Mouse (Mus musculus) ES-Bruce4 (cell line): ENCODE data around the gene Defb6. TPM values are rescaled to one million over a fixed set of nuclear protein-coding genes. Genes with fewer than 3 reads are reported as not detected.

Source experiments
- H3K27ac ChIP-seq: 2 replicates; pipeline ENCODE4 v1.5.1; 2012; ENCODE audit warnings: low read length, inconsistent platforms; ENCODE audit not compliant: insufficient read depth
- H3K27me3 ChIP-seq: 2 replicates; pipeline ENCODE4 v1.6.1; 2012; ENCODE audit warnings: mild to moderate bottlenecking, low read length, inconsistent platforms; ENCODE audit not compliant: control insufficient read depth, poor library complexity, insufficient read depth, severe bottlenecking
- H3K36me3 ChIP-seq: 2 replicates; pipeline ENCODE4 v1.6.1; 2012; ENCODE audit warnings: inconsistent platforms, mild to moderate bottlenecking, low read length, moderate library complexity; ENCODE audit not compliant: control insufficient read depth, poor library complexity, insufficient read depth, severe bottlenecking
- H3K4me1 ChIP-seq: one replicate; pipeline ENCODE4 v1.8.1; 2011; ENCODE audit warnings: low read length; ENCODE audit not compliant: control insufficient read depth, insufficient read depth
- H3K4me3 ChIP-seq: 2 replicates; pipeline ENCODE4 v1.5.1; 2011; ENCODE audit warnings: low read depth, mild to moderate bottlenecking, low read length
- H3K9ac ChIP-seq: 2 replicates; pipeline ENCODE4 v1.6.1; 2012; ENCODE audit warnings: low read depth, mild to moderate bottlenecking, inconsistent platforms; ENCODE audit not compliant: poor library complexity, severe bottlenecking
- H3K9me3 ChIP-seq: replicated peaks from 2 replicates; pipeline ENCODE4 v1.6.1; 2012; ENCODE audit warnings: mild to moderate bottlenecking, low read length, inconsistent platforms; ENCODE audit not compliant: control insufficient read depth, poor library complexity, insufficient read depth, severe bottlenecking
- CTCF ChIP-seq: IDR thresholded peaks from one replicate; pipeline ENCODE4 v1.8.1; 2011; ENCODE audit warnings: low read depth, low read length
- EP300 ChIP-seq: IDR thresholded peaks from 2 replicates; pipeline ENCODE4 v1.6.1; 2011; ENCODE audit warnings: low read depth, low read length; ENCODE audit not compliant: insufficient read depth
- POLR2A ChIP-seq: IDR thresholded peaks from one replicate; pipeline ENCODE4 v1.8.1; 2011; ENCODE audit warnings: low read length; ENCODE audit not compliant: insufficient read depth
- polyA plus RNA-seq: library from polyadenylated mRNA; stranded (reverse); fragments of >200 nt; gene quantifications from 2 replicates; pipeline ENCODE4 v1.2.4, GENCODE M21; 2011; ENCODE audit warnings: low read depth; ENCODE audit not compliant: missing spikeins, insufficient read depth, insufficient read length

The Defb6 gene
- polyA plus RNA-seq: not detected in 2 replicates

GRCm38 (mm10) chr8:19225161-19225560 is at the start of gene Defb6:
TSS of gene Defb6 (plus strand) at chr8:19225478.
- Histone ChIP-seq H3K36me3 (no peaks in the 10 kb centered on the region), H3K9me3 (no peaks in the 10 kb centered on the region), H3K27me3 (peaks cover 1% of the 10 kb centered on the region; the same call in 1 of the 2 replicates), H3K9ac (no peak within 1 kb of the TSS), H3K4me3 (no peak within 1 kb of the TSS), H3K4me1 (no peaks in the 10 kb centered on the region), H3K27ac (no peak within 1 kb of the TSS)
- TF ChIP-seq CTCF: no peak
- no peak for TF ChIP-seq POLR2A
- no peak for TF ChIP-seq EP300

GRCm38 (mm10) chr8:19238101-19238500 is 12.8 kb downstream of the Defb6 start:
- no peak overlapping the region for H3K27ac ChIP-seq
- no peak overlapping the region for H3K4me3 ChIP-seq
- H3K27me3 ChIP-seq: no peaks in the 10 kb centered on the region; the same call in 1 of the 2 replicates
- no peaks in the 10 kb centered on the region for H3K4me1 ChIP-seq
- H3K9ac ChIP-seq: no peak overlapping the region
- TF ChIP-seq POLR2A: no peak
- 0 out of 2 replicates have a peak, but pooled peaks have one; percentile 12 for TF ChIP-seq EP300
- H3K36me3 ChIP-seq: no peaks in the 10 kb centered on the region
- H3K9me3 ChIP-seq: 0 out of 2 replicates have a peak, but pooled peaks cover 4% of the 10 kb centered on the region

DNA sequence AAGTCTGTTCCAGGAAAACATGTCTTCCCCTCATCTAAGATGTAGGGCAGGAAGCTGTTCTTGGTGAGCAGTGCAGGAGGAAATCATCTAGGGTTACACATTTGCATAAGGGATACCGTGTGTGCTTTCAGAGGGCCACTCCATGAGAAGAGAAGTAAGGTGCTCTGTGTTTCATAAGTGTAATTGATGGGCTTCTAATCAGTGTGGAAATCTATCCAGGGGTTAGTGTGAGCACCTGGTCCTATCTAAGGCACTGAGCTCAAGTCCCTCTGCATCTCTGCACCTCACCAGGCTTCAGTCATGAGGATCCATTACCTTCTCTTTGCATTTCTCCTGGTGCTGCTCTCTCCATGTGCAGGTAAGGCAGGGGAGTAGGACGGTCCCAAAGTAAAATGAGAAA is 14.3 kb downstream of the Defb6 start, which contains the start of gene Defb46:
Gene Defb46 (plus strand): TSS at position 301 of the 400 bp plus-strand sequence.
- TF ChIP-seq CTCF (no peak), EP300 (no peak), POLR2A (no peak)
- H3K4me3 ChIP-seq: no peak within 1 kb of the TSS
- H3K4me1 ChIP-seq: no peaks in the 10 kb centered on the region
- no peaks in the 10 kb centered on the region; the same call in 1 of the 2 replicates for H3K27me3 ChIP-seq
- no peak within 1 kb of the TSS for H3K9ac ChIP-seq
- H3K27ac ChIP-seq: no peak within 1 kb of the TSS
- 0 out of 2 replicates have a peak, but pooled peaks cover 4% of the 10 kb centered on the region for H3K9me3 ChIP-seq
- no peaks in the 10 kb centered on the region for H3K36me3 ChIP-seq

DNA sequence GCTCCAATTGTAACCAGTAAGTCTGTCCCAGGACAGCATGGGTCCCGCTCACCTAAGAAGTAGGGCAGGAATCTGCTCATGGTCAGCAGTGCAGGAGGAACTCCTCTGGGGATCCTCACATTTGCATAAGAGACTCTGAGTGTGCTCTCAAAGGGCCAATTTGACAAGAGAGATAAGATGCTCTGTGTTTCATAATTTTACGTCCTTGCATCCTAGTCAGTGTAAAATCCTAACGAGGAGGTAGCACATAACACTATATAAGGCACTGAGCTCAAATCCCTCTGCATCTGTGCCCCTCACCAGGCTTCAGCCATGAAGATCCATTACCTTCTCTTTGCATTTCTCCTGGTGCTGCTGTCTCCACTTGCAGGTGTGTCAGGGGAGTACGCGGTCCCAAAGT is 22.0 kb downstream of the Defb6 start, which contains the start of gene Defb5:
Gene Defb5 (plus strand): TSS at position 301 of the 400 bp plus-strand sequence.
- Histone ChIP-seq H3K9me3 (no peaks in the 10 kb centered on the region), H3K36me3 (no peaks in the 10 kb centered on the region), H3K9ac (no peak within 1 kb of the TSS), H3K4me1 (no peaks in the 10 kb centered on the region), H3K27ac (no peak within 1 kb of the TSS), H3K27me3 (no peaks in the 10 kb centered on the region; the same call in 1 of the 2 replicates), H3K4me3 (no peak within 1 kb of the TSS)
- TF ChIP-seq CTCF (no peak), POLR2A (no peak), EP300 (no peak)

DNA sequence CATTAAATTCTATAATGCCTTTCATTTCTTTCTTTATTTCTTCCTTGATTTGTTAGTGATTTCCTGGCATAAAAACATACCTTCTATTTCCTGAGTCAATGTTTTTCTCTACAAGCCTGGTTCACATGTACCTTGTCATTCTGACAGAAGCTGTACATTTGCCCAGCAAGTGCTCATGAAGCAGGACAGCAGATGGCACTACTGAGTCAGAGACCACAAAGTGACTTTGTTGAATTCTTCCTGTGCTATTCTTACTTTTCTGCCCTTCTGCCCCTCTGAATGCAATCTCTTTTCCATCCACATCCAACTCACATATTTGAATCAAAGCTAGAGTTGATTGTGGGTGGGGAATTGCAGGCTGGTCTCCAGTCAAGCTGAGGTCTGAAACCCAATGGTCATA is 32.9 kb downstream of the Defb6 start:
- Histone ChIP-seq H3K4me1 (no peaks in the 10 kb centered on the region), H3K9ac (no peak overlapping the region), H3K27ac (no peak overlapping the region), H3K36me3 (no peaks in the 10 kb centered on the region), H3K9me3 (no peaks in the 10 kb centered on the region), H3K4me3 (no peak overlapping the region), H3K27me3 (no peaks in the 10 kb centered on the region)
- TF ChIP-seq EP300 (no peak), CTCF (no peak), POLR2A (no peak)

- no peaks in the 10 kb centered on the region for H3K4me1 ChIP-seq
- TF ChIP-seq POLR2A (no peak), EP300 (no peak), CTCF (no peak)
- H3K27ac ChIP-seq: no peak overlapping the region
- no peaks in the 10 kb centered on the region for H3K36me3 ChIP-seq
- no peaks in the 10 kb centered on the region for H3K9me3 ChIP-seq
- H3K9ac ChIP-seq: no peak overlapping the region
- H3K4me3 ChIP-seq: no peak overlapping the region
- no peaks in the 10 kb centered on the region for H3K27me3 ChIP-seq
Measured at GRCm38 (mm10) chr8:19259667-19260066, 34.4 kb downstream of the Defb6 start.

Other genes with a start within 250 kb of the Defb6 start
- not detected in 2 replicates for gene Defb40, start 247.2 kb upstream of the Defb6 start, polyA plus RNA-seq
- not detected in 2 replicates for gene Defb37, start 234.4 kb upstream of the Defb6 start, polyA plus RNA-seq
- not detected in 2 replicates for gene Defb38, start 198.9 kb upstream of the Defb6 start, polyA plus RNA-seq
- gene Defb39, start 160.7 kb upstream of the Defb6 start, polyA plus RNA-seq: not detected in 2 replicates
- gene Defb12, start 110.6 kb upstream of the Defb6 start, polyA plus RNA-seq: not detected in 2 replicates
- gene Defb34, start 101.7 kb upstream of the Defb6 start, polyA plus RNA-seq: not detected in 2 replicates
- not detected in 2 replicates for gene Gm45826, start 84.7 kb upstream of the Defb6 start, polyA plus RNA-seq
- gene Defb14, start 31.1 kb upstream of the Defb6 start, polyA plus RNA-seq: not detected in 2 replicates
- not detected in 2 replicates for gene Defb4, start 26.8 kb upstream of the Defb6 start, polyA plus RNA-seq
- gene Defb46, start 14.4 kb downstream of the Defb6 start, polyA plus RNA-seq: not detected in 2 replicates
- not detected in 2 replicates for gene Defb5, start 22.1 kb downstream of the Defb6 start, polyA plus RNA-seq
- gene Defb3, start 67.9 kb downstream of the Defb6 start, polyA plus RNA-seq: not detected in 2 replicates
- not detected in 2 replicates for gene Defb8, start 222.1 kb downstream of the Defb6 start, polyA plus RNA-seq